Mouse (Mus musculus) right cerebral cortex, postnatal 14 days (tissue): ENCODE measurements around the gene Ctcf.

Experiments
- DNase-seq: peaks from one replicate; pipeline ENCODE4 v3.0.0; 2022

Gene Ctcf

DNA sequence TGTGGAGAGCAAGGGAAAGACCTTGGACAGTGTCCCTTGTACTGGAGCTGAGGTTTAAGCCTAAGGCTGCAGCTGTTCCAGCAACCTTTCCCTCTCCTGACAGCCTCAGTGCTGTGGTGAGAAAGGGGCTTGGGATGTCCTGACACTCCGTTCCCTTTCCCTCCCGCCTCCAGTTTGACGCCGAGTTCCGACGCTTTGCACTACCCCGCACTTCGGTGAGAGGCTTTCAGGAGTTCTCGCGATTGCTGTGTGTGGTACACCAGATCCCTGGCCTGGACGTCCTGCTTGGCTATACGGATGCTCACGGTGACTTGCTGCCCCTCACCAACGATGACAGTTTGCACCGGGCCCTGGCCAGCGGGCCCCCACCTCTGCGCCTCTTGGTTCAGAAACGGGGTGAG lies 65.6 kb downstream of the Ctcf start:
- no peak for DNase-seq

DNA sequence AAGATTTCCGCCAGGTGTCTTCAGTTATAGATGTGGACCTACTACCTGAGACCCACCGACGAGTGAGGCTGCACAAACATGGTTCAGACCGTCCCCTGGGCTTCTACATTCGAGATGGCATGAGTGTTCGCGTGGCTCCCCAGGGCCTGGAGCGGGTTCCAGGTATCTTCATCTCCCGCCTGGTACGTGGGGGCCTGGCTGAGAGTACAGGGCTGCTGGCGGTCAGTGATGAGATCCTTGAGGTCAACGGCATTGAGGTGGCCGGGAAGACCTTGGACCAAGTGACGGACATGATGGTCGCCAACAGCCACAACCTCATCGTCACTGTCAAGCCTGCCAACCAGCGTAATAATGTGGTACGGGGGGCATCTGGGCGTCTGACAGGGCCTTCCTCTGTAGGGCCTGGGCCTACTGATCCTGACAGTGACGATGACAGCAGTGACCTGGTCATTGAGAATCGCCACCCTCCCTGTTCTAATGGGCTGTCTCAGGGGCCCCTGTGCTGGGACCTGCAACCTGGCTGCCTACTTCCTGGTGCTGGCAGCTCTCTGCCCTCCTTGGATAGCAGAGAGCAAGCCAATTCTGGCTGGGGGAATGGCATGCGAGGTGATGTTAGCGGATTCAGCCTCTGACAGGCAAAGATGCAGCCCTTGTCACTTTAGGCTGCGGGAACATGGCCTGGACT lies 66.5 kb downstream of the Ctcf start:
- no peak for DNase-seq

- DNase-seq = no peak
Observed at GRCm38 (mm10) chr8:105704146-105704812, 67.9 kb downstream of the Ctcf start.

- DNase-seq = no peak
Observed at GRCm38 (mm10) chr8:105704955-105705354, 68.6 kb downstream of the Ctcf start.

DNA sequence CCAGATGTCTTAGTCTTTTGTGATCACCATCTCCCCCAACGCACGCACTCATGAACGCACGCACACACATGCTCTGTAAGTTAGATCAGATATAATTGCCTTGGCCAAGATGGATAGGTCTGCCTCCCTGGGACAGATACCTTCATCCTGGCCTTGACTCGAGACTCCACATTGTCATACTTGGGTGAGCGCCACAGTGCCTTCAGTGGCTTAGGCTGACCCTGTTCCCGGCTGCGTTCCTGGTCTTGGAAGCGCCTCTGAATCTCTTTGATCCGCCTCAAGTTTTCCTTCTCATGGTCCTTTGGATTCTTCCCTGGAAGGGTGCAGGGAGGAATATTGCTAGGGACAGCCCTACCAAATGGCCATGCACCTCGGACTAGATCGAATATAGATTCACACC lies 70.1 kb downstream of the Ctcf start:
- DNase-seq = no peak

- DNase-seq = peak; percentile 81
Observed at GRCm38 (mm10) chr8:105707498-105708403, 71.4 kb downstream of the Ctcf start, which contains the start of the genes 4933405L10Rik and Enkd1. Gene 4933405L10Rik (plus strand): TSS chr8:105707655. Gene Enkd1 (minus strand): TSS chr8:105708210.

GRCm38 (mm10) chr8:105708675-105709074 lies 72.3 kb downstream of the Ctcf start:
- no peak for DNase-seq

GRCm38 (mm10) chr8:105709317-105709716 lies 72.9 kb downstream of the Ctcf start:
- DNase-seq = no peak

- DNase-seq = no peak
Observed at GRCm38 (mm10) chr8:105712286-105712685, 75.9 kb downstream of the Ctcf start.

DNA sequence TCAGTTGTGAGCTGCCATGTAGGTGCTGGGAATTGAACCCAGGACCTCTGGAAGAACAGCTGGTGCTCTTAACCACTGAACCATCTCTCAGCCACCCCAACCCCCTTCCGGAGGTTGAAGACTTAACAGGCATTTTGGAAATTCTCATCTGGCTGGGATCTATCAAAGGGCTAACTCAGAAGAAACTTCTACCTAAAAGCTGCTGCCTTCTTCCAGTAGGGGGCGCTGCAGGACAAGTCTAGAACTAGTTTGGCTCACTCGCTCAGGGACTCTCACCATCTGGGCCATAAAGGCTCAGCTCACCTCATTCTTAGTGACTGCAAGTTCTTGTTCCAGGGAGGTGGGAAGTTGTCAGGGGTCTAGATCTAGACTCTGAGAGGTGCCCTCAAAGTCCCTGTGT lies 77.8 kb downstream of the Ctcf start:
- peak; percentile 89 for DNase-seq

GRCm38 (mm10) chr8:105715042-105715441 lies 78.7 kb downstream of the Ctcf start:
- no peak for DNase-seq

GRCm38 (mm10) chr8:105716302-105716945 lies 80.1 kb downstream of the Ctcf start:
- DNase-seq = no peak

GRCm38 (mm10) chr8:105719637-105720036 lies 83.3 kb downstream of the Ctcf start:
- no peak for DNase-seq

DNA sequence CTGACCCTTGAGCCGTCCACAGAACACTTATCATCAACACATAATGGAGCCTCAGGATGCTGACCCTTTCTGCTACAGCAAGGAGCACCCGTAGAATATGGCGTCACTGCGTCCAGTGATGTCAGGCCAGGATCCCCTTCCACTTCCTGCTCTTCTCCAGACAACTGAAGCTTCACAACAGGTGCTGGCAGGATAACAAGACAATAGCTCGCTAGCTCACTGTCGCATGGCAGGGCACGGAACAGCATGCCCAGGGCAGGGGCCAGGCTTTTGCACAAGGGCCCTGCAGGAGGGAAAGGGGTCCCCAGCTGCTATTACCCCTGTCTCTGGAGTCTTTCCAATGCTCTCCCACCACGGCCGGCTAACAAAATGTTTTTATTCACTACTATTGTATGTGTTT lies 86.5 kb downstream of the Ctcf start:
- DNase-seq = no peak

- DNase-seq = no peak
Observed at GRCm38 (mm10) chr8:105725726-105726125, 89.4 kb downstream of the Ctcf start.

GRCm38 (mm10) chr8:105727397-105728124 lies 91.2 kb downstream of the Ctcf start:
- no peak for DNase-seq

DNA sequence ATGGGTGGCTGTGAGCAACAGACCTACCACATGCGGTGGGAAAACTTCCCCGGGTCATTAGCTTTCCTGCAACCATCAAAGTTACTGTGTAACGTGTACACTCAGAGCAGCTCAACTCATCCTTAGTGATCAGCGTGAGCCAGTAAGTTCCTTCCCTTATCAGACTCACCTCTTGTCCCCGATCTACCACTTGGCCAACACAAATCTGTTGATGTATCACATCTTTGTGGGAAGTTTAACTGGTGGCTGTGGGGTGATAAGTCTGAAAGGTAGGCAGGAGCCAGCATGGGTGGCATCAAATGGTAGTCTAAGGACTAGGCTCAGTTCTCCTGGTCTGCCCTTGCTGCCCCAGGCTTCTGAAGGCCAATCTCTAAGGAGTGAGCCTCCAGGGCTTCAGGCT lies 95.8 kb downstream of the Ctcf start:
- DNase-seq = no peak
